Mouse (Mus musculus): ENCODE data around the gene Ccnk.

The Ccnk gene

GRCm38 (mm10) chr12:108249019-108249418 lies 69.6 kb downstream of the Ccnk start:
- WGBS: 91% methylated on average over 8 of the region's 8 CpGs

- whole genome bisulfite sequencing: 52% methylated on average over 10 of the region's 10 CpGs
These were observed 70.1 kb downstream of the Ccnk start for GRCm38 (mm10) chr12:108249522-108249921.

- WGBS: 91% methylated on average over 31 of the region's 31 CpGs
These were observed 71.8 kb downstream of the Ccnk start for GRCm38 (mm10) chr12:108251034-108251792.

- WGBS: 90% methylated on average over 15 of the region's 15 CpGs
These were observed 72.6 kb downstream of the Ccnk start for GRCm38 (mm10) chr12:108251825-108252542.
